Mouse (Mus musculus): ENCODE measurements around the gene Apex2.
"Not testable (repeated sequence)": the region's sequence is repeated elsewhere in the genome, so short reads cannot be mapped to it uniquely, and the experiment has no call there.

Apex2 gene

DNA sequence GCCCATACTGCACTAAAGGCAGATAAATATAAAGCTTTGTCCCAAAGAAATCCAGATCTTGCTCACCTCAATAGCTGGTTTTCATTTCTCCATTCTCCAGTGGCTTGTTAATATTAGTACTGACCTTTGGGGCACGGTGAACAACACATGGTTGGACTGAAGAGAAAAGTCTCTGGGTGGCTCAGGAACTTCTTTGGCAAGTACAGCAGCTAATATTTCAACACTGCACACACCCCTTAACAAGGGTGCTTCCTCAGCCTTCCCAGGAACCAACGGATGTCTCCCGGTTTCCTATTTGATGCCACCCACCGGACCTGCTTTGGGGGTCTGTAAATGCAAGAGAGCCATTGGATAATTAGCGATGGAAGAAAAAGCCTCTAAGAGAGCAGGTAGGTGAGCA lies at the start of gene Apex2:
Gene Apex2, minus strand, starts transcription at position 173 of the 400 bp plus-strand sequence.
- DNase-seq, result peak; percentile 4

- DNase-seq, result no peak
Measured at GRCm38 (mm10) chrX:150636421-150636820, 46.8 kb upstream of the Apex2 start.

DNA sequence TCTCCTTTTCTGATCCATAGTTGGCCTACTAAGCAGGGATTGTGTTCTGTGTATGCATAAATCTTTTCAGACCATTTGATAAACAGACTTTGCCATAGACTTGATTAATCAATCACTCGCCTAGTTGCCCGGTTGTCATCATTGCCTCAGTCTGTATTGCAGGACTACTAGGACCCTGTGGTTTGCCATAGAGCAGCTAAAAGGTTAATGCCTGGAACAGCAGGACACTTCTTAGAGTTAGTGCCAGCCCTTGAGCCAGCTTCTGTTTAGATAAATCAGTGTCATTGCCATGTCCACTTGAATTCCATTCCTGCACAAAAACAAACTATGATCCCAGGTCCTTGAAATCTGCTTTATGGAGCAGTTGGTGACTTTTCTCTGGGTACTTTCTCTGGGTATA lies 9.2 kb upstream of the Apex2 start:
- no peak for DNase-seq

DNA sequence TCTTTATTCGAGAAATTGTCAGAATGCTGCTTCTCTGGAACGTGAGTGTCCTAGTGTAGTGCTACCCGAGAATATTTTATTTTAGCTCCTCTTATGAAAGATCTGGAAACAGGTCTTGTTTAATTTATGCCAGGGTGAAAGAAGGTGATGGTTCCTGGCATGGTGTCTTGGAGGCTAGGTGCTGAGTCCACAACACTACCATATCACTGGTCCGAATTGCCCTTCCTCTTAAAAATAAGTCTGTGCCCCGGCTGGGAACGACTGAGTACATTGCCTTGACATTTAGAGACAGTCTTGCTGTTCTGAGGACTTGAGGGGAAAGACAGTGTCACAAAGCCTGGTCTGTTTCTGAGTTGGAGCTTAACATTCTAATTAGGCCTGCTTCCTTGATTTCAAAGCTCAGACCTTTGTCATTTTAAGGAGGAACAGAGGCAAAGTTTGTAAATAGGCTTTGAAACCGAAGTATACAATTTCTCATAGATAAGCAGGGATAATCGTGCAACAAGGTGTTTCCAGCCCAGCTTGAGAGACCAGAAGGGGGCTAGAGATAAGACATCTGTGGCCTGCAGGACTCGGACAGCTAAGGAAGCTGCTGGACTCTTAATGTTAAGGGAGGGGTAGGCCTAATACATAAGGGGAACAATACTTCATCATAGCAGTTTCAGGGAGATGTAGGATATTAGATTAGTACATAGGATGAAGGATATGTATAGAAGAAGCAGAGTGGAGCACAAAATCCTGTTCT lies 5.5 kb upstream of the Apex2 start:
- no peak for DNase-seq

DNA sequence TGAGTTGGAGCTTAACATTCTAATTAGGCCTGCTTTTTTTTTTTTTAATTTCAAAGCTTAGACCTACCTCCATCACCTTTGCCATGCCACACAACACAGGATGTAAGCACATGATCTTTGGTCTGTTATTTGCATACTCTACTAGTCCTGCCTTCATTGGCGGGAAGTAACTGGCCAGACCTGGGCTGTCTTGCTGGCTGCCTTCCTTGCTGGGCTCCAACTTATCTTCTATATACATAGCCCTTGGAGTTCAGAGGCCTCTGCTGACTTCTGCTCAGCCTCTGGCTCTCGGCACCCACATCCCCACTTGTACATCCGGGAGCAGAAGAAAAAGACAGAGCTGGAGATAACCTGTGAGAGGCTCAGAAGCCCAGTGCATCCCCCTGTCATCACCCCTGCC lies 4.5 kb upstream of the Apex2 start:
- no peak for DNase-seq

DNA sequence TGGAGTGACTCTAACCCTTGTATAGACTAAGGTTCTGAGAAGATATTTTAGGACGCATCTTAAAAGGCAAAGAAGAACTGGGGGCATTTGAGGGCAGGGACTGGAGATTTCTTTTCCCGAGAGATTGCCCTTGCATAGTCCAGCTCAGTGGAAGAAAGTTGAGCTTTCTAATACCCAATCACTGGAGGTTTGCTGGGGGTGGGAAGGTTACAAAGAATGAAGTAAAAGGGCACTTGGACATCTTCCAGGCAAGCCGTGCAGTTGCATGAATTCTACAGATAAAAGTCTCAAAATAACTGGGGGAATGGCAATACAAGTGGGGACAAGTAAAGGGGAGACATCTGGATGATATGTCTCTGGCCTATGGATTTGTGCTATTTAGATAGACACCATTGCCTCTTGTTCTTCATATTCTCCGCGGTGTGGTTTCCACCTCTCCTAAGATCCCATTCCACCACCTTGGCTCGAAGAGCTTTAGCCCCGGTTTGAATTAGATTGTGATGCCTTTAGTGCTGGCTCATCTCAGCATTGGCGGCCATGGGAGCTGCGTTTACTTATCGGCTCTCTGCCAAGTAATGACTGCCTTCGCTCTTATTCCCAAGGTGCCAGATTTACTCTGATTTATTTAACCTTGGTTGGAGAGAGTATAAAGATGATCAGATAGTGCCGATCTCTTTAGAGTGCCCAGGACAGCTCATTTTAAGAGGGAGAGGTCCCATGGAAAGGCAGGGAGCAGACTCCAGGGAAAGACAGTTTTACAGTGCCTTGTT lies 3.8 kb upstream of the Apex2 start:
- no peak for DNase-seq

DNA sequence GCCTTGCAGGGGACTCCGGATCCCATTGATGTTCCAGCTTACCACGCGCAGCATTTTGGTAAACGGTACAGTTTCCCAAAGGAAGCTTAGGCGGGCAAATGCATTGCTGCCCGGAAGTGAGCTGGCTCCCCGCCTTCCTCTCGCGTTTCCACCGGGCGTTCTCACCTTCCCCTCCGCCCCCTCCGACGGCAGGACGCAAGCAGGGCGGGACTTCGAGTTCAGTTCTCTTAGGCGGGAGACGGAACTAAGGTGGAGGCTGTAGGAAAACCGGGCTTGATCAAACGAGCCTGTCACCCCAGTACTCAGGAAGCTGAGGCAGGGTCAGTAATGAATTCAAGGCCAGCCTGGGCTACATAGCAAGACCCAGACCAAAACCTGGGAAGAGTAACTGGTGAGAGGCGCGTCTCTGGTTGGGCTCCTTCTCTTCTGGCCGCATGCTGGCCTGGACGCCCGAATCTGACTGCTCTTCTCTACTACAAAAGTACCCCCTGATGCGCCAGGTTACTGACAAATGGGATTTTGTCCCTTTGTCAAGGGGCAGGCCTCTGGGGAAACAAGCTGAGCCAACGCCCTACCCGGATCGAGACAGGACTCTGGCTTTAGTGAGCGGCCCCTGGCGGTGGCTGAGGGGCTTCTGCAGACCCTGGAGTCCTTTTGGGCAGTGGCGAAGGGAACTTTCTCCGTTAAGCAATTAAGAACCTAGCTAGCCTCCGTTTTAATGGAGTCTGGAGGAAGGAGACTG lies 1.5 kb downstream of the Apex2 start, which contains the start of gene Pfkfb1:
Gene Pfkfb1, plus strand, starts transcription at position 207 of the 742 bp plus-strand sequence.
- peak; percentile 89 for DNase-seq

GRCm38 (mm10) chrX:150585116-150585515 lies 4.6 kb downstream of the Apex2 start:
- no peak for DNase-seq

DNA sequence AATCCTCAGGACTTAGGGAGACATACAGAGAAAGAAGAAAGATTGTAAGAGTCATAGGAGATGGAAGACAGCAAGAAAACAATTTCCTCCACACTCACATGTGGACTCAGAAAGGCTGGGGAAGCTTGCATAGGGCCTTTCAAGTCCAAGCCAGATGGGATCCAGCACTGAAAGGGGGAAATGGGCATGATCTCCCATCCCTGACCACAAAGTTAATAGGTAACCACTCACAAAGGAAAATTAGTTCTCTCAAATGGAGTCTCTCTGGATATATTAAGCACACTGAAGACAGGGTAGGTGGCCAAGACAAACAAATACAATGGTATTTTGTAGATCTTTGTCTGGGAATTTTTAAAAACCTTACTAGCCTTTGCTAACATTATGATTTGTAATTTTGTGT lies 7.7 kb downstream of the Apex2 start:
- no peak for DNase-seq

- no peak for DNase-seq
Measured at GRCm38 (mm10) chrX:150564644-150565357, 24.9 kb downstream of the Apex2 start.

DNA sequence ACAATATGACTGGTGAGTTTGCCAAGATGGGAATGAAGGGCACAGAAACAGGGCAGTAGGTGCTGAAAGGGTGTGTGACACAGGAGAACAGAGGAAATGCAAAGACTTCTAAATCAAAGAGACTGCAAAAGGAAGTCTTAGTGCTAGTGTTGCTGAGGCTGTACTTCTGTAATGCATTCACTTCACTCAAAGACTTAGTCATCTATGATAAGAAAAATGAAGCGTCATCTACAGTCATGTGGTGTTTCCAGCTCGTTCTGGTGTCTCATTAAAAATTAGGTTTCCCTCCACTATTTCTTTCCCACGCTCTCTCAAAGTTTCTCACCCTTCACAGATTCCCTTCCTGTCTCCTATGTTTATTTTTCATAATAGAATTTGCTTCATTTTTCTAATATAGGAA lies 35.6 kb downstream of the Apex2 start:
- no peak for DNase-seq

- DNase-seq, result no peak
Measured at GRCm38 (mm10) chrX:150551986-150552385, 37.7 kb downstream of the Apex2 start.

DNA sequence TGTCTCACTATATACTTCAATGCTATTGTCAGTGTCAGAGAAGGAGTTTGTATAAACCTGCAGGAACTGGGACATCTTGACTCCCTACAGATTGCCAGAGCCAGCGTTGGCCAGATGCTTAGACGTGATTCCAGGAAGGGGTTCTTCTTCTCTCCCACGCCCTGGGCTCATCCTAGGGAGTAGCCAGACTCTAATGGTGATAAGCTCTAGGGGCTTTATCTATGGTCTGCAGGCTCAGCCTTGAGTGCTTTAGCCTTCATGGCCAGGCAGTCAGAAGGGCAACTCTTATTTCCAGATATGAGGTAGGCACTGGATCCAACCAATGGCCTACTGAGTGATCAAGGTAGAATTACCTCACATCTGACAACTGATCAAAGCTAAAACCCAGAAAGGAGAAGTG lies 40.0 kb downstream of the Apex2 start:
- DNase-seq, result no peak

- DNase-seq, result no peak
Measured at GRCm38 (mm10) chrX:150547239-150547638, 42.4 kb downstream of the Apex2 start, which contains the start of gene Alas2. Gene Alas2, plus strand, starts transcription at chrX:150547375.

- no peak for DNase-seq
Measured at GRCm38 (mm10) chrX:150541684-150542083, 48.0 kb downstream of the Apex2 start.

DNA sequence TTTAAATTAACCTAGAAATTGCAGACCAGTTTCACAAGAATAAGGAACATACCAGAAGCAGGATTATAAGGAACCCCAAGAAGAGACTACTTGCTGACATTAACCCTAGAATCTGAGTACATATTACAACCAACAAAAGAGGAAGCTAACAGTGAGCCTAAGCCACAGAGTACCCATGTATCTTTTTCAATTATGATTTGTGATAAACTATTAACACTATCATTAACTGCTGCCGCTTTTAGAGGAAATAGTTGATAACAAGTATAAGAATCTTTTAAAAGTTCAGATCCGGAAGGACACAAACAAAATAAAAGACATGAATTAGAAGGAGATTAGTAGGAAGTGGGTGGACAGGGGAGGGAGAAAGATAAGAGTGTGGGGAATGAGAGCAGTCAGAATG lies 49.6 kb downstream of the Apex2 start:
- no peak for DNase-seq

GRCm38 (mm10) chrX:150516477-150516876 lies 73.2 kb downstream of the Apex2 start:
- no peak for DNase-seq

GRCm38 (mm10) chrX:150516015-150516414 lies 73.7 kb downstream of the Apex2 start:
- no peak for DNase-seq

DNA sequence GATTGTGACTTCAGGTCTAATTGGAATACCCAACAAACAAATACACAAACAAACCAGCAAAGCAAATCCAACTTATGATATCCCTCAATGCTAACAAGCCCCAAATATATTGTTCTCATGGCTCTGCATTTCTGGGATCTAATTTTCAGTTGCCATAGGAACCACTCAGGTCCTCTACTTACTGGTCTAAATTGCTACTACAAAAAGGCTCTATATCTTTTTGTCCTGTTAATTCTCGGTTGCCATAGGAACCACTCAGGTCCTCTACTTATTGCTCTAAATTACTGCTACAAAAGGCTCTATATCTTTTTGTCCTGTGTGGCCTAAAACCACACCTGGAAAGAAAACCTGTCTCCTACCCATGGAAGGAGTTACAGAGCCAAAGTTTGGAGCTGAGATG lies 75.5 kb downstream of the Apex2 start:
- DNase-seq, result no peak

DNA sequence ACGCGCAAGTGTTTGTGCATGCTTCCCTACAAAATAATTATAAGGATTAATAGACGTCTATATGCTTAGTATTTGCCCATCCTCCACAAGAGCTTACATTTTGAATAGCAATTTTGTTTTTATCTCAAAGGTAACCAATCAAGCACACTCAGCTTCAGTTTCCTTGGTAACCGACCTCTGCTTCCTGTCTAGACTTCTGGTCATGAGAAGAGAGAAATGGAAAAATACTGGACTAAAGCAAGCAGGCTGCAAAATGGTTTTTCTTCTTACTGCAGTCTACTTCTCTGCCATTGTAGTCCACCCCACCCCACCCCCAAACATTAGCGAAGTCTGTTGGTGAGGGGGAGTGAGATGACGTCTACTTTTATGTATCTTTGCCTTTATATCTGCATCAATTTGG lies 78.4 kb downstream of the Apex2 start:
- no peak for DNase-seq

GRCm38 (mm10) chrX:150510631-150511030 lies 79.0 kb downstream of the Apex2 start:
- peak; percentile 78 for DNase-seq

GRCm38 (mm10) chrX:150508696-150509095 lies 81.0 kb downstream of the Apex2 start:
- DNase-seq, result no peak

DNA sequence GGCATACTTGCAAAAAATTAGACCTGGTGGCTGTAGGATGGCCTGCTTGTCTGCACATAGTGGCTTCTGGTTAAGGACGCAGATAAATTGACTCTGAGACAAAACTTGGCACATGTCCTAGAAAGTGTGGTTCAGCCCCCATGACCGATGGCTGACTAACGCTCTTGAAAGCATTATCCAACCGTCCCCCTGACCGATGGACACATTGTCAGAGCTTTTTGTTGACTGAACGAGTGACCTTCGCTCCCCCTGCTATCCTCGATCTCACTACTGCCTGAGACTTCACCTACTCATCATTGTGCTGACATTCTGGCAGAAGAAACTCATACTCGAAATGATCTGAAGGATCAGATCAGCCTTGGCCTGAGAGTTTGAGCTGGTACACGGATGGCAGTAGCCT lies 101.9 kb downstream of the Apex2 start:
- DNase-seq, result not testable (repeated sequence)

Measured in lung, postnatal 36 days (tissue).